Mouse (Mus musculus) cerebellum, adult 2 months (tissue): Measurements from ENCODE around the gene Spata7.

Source experiments
- CTCF ChIP-seq: fragments of 200-500 bp; IDR thresholded peaks from 2 replicates; pipeline ENCODE4 v1.5.1; 2011; ENCODE audit warnings: low read depth, mild to moderate bottlenecking, control low read depth, low read length, moderate library complexity, borderline replicate concordance; ENCODE audit not compliant: insufficient read depth
- POLR2A ChIP-seq: fragments of 200-500 bp; IDR thresholded peaks from 2 replicates; pipeline ENCODE4 v1.6.1; 2011; ENCODE audit warnings: low read length, control low read depth, borderline replicate concordance; ENCODE audit not compliant: insufficient read depth

DNA sequence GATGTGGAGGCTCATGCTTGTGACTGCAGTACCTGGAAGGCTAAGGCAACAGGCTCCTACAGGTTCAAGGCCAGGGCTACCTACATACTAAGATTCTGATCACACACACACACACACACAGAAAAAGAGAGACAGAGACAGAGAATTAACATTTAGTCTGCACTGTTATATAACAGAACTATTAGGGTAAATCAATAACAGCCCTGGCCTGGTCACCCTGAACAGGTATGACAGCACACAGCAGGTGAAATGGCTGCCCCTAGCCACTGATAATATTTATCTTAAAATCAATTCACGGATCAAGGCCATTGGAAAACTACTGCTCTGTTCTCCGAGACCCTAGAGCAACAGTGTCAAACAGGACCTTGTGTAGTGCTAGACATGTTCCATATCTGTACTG lies 88.2 kb downstream of the Spata7 start:
- TF ChIP-seq POLR2A = no peak
- no peak for TF ChIP-seq CTCF
